Mouse (Mus musculus): ENCODE data around the gene Gm21905. TPM values are rescaled to one million over a fixed set of nuclear protein-coding genes. Genes with fewer than 3 reads are reported as not detected.

Gm21905 gene
- polyA plus RNA-seq, 1 experiment from 2014 or later: not detected

DNA sequence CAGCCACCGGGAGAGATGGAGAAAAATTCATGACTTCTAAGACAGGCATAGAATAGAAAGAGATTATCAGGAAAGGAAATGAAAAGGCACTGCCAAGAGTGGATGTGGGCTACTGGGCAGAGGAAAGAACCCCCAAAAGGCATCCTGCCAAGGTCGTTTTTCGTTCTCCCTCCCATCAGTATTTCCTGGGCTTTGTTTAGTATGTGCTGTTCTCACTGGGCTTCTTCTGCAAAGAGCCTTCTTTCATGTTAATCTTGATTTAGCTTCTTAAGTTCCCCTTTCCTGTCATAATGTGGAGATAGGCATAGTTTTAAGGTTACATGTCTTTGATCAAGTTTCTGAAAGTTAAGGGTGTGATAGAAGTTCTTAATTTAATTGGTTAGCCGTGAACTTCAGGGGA, 15.6 kb downstream of the Gm21905 start:
- ATAC-seq (replicated peaks; ENCODE audit: low FRiP score, low read depth): no peak

DNA sequence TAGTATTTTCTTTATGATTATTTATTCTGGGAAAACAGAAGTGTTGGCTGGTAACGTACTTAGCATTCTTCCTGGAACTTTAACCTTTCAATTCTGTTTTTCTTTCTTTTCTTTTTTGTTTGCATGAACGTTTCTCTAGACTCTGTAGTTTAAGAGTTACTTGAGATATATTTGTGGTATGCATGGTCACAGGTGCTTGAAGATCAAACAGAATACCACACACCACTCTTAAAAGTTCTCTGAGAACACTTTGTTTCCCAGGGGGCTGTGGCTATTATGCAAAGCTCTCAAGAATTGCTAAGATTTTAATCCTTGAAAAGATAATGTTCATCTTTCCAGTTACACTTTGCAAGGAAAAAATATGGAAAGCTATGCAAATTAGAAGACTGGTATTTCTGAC, 41.7 kb downstream of the Gm21905 start:
- Histone ChIP-seq H3K27me3 (ENCODE audit: insufficient read depth, low read length) (no peaks in the 10 kb centered on the region), H3K36me3 (ENCODE audit: insufficient read depth, low read length) (no peaks in the 10 kb centered on the region), H3K4me1 (replicated peaks; ENCODE audit: insufficient read depth, low read length) (no peaks in the 10 kb centered on the region), H3K9me3 (replicated peaks; ENCODE audit: low read length) (no peaks in the 10 kb centered on the region), H3K4me2 (ENCODE audit: low read length) (no peak overlapping the region), H3K4me3 (replicated peaks; ENCODE audit: low read depth, low read length) (no peak overlapping the region), H3K27ac (no peak overlapping the region), H3K9ac (ENCODE audit: low read depth, low read length) (no peak overlapping the region)
- no peak for TF ChIP-seq CTCF (IDR thresholded peaks at IDR 0.05; ENCODE audit: low read depth)
- WGBS: 46% methylated on average over 2 of the region's 2 CpGs
- DNase-seq (ENCODE audit: low spot score) (no peak), ATAC-seq (replicated peaks; ENCODE audit: low FRiP score, low read depth) (no peak)

More for the DNA sequence above, 15.6 kb downstream of the Gm21905 start:
- Histone ChIP-seq H3K36me3 (ENCODE audit: insufficient read depth, low read length) (no peaks in the 10 kb centered on the region), H3K27ac (no peak overlapping the region), H3K9me3 (replicated peaks; ENCODE audit: low read length) (no peaks in the 10 kb centered on the region), H3K4me1 (replicated peaks; ENCODE audit: insufficient read depth, low read length) (no peaks in the 10 kb centered on the region), H3K27me3 (ENCODE audit: insufficient read depth, low read length) (no peaks in the 10 kb centered on the region), H3K9ac (ENCODE audit: low read depth, low read length) (no peak overlapping the region), H3K4me3 (replicated peaks; ENCODE audit: low read depth, low read length) (no peak overlapping the region), H3K4me2 (ENCODE audit: low read length) (no peak overlapping the region)
- WGBS: 31% methylated on average over 4 of the region's 4 CpGs
- no peak for TF ChIP-seq CTCF (IDR thresholded peaks at IDR 0.05; ENCODE audit: low read depth)
- no peak for DNase-seq (ENCODE audit: low spot score)

DNA sequence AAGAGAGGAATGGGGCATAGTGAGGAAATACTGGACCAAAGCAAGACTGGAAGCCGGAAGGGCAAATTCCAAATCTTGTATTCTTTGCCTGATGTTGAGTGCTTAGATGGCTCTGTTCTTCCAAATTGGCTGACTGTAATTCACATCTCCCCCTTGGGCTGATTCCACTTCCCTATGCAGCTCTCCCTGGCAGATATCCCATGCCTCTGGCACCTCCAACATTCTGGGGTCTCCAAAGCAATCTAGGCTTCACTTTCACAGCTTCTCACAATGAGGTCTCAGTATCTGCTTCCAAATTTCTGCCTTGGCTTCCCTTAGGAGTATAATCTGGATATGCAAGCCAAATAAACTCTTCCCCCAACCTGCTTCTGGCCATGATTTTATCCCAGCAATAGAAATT, 47.3 kb downstream of the Gm21905 start:
- H3K4me1 ChIP-seq (replicated peaks; ENCODE audit: insufficient read depth, low read length): no peaks in the 10 kb centered on the region
- H3K9ac ChIP-seq (ENCODE audit: low read depth, low read length): no peak overlapping the region
- H3K4me2 ChIP-seq (ENCODE audit: low read length): no peak overlapping the region
- H3K4me3 ChIP-seq (replicated peaks; ENCODE audit: low read depth, low read length): no peak overlapping the region
- no peak for ATAC-seq (replicated peaks; ENCODE audit: low FRiP score, low read depth)
- no peak overlapping the region for H3K27ac ChIP-seq
- H3K36me3 ChIP-seq (ENCODE audit: insufficient read depth, low read length): no peaks in the 10 kb centered on the region
- H3K27me3 ChIP-seq (ENCODE audit: insufficient read depth, low read length): no peaks in the 10 kb centered on the region
- 96% methylated on average over 1 of the region's 1 CpGs for WGBS
- TF ChIP-seq CTCF (IDR thresholded peaks at IDR 0.05; ENCODE audit: low read depth): no peak
- DNase-seq (ENCODE audit: low spot score): no peak
- H3K9me3 ChIP-seq (replicated peaks; ENCODE audit: low read length): no peaks in the 10 kb centered on the region

DNA sequence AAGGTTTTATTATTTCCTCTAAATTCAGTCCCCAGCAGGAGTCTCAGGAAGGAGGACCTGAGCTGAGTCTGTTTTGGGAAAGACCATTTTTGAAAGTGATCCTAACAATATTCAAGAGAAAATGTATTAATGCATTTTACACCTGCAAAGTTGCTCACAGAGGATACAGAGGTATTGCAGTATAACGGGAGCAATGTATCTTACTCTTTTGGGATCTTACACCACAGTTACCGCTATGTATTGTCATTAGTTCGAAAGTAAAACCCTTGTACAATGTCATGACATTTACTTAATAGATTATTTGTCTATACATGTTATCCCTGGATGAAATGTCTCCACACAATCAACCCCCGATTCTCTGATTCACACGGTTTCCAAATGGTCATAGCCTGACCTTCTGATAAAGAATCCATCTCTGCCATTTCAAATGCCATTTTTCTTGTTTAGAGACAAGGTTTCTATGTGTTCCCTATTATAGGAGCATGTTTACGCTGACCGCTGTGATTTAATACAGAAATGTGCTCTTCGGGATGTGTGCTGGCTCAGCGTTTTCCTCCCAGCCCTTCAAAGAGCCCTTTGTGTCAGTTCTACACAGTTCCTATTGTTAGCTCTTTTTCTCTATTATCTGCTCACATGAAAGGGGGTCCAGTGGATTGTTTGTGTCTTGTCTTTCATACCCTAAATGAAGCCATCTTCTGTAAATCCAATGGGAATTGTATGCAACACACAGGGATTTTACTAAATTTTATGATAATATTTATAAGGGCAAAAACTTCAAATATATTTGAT, 61.6 kb downstream of the Gm21905 start:
- Histone ChIP-seq H3K4me2 (ENCODE audit: low read length) (no peak overlapping the region), H3K4me3 (replicated peaks; ENCODE audit: low read depth, low read length) (no peak overlapping the region), H3K9ac (ENCODE audit: low read depth, low read length) (no peak overlapping the region), H3K9me3 (replicated peaks; ENCODE audit: low read length) (no peaks in the 10 kb centered on the region), H3K4me1 (replicated peaks; ENCODE audit: insufficient read depth, low read length) (no peaks in the 10 kb centered on the region), H3K36me3 (ENCODE audit: insufficient read depth, low read length) (no peaks in the 10 kb centered on the region), H3K27me3 (ENCODE audit: insufficient read depth, low read length) (no peaks in the 10 kb centered on the region), H3K27ac (no peak overlapping the region)
- TF ChIP-seq CTCF (IDR thresholded peaks at IDR 0.05; ENCODE audit: low read depth): no peak
- no peak for DNase-seq (ENCODE audit: low spot score)
- no peak for ATAC-seq (replicated peaks; ENCODE audit: low FRiP score, low read depth)
- 85% methylated on average over 9 of the region's 9 CpGs for WGBS

DNA sequence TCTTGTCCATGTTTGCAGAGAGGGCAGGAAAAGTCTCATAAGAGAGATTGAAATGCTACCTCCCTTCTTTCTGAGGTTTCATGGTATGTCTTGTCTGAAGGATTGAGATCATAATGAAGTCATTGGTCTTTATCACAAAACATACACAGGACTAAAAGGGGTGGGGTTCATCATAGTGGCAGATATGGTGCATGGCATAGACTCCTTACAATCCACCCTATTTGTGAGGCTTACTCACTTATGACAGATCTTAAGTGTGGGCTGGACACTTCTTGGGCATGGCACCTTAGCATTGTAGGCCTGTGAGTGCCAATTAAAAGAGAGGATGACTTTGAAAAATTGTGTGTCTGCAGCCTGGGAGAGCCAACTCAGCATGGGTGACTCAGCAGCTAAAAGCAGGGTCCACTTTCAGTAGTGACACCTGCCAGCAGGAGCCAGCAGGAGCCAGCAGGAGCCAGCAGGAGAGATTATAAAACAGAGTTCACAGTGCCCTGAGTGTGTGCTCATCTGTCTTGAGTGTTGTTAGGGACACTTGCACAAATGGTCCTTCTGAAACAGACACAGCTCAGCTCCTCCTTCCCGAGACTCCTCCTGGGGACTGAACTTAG, 62.6 kb downstream of the Gm21905 start:
- no peak overlapping the region for H3K27ac ChIP-seq
- H3K4me2 ChIP-seq (ENCODE audit: low read length): no peak overlapping the region
- 50% methylated on average over 1 of the region's 1 CpGs for WGBS
- H3K9ac ChIP-seq (ENCODE audit: low read depth, low read length): no peak overlapping the region
- DNase-seq (ENCODE audit: low spot score) (no peak), ATAC-seq (replicated peaks; ENCODE audit: low FRiP score, low read depth) (no peak)
- H3K36me3 ChIP-seq (ENCODE audit: insufficient read depth, low read length): no peaks in the 10 kb centered on the region
- no peaks in the 10 kb centered on the region for H3K4me1 ChIP-seq (replicated peaks; ENCODE audit: insufficient read depth, low read length)
- no peak overlapping the region for H3K4me3 ChIP-seq (replicated peaks; ENCODE audit: low read depth, low read length)
- no peak for TF ChIP-seq CTCF (IDR thresholded peaks at IDR 0.05; ENCODE audit: low read depth)
- H3K27me3 ChIP-seq (ENCODE audit: insufficient read depth, low read length): no peaks in the 10 kb centered on the region
- H3K9me3 ChIP-seq (replicated peaks; ENCODE audit: low read length): no peaks in the 10 kb centered on the region

Other genes with a start within 250 kb of the Gm21905 start
- 7.9 and 8.7 TPM in 2 replicates for gene Atp8a1, start 99.0 kb downstream of the Gm21905 start, polyA plus RNA-seq (2015; fragmentation: Nextera tagmentation; extraction: Ambion mirVana)
- gene Gm5108, start 4.8 kb downstream of the Gm21905 start, polyA plus RNA-seq (2015; fragmentation: Nextera tagmentation; extraction: Ambion mirVana): not detected in 2 replicates
- not detected in 2 replicates for gene Grxcr1, start 85.4 kb upstream of the Gm21905 start, polyA plus RNA-seq (2015; fragmentation: Nextera tagmentation; extraction: Ambion mirVana)